Mouse (Mus musculus): ENCODE results near the gene Alkbh3. TPM values are rescaled to one million over a fixed set of nuclear protein-coding genes. Genes with fewer than 3 reads are reported as not detected.

The Alkbh3 gene
- total and polyA plus RNA-seq, 3 experiments = not detected

DNA sequence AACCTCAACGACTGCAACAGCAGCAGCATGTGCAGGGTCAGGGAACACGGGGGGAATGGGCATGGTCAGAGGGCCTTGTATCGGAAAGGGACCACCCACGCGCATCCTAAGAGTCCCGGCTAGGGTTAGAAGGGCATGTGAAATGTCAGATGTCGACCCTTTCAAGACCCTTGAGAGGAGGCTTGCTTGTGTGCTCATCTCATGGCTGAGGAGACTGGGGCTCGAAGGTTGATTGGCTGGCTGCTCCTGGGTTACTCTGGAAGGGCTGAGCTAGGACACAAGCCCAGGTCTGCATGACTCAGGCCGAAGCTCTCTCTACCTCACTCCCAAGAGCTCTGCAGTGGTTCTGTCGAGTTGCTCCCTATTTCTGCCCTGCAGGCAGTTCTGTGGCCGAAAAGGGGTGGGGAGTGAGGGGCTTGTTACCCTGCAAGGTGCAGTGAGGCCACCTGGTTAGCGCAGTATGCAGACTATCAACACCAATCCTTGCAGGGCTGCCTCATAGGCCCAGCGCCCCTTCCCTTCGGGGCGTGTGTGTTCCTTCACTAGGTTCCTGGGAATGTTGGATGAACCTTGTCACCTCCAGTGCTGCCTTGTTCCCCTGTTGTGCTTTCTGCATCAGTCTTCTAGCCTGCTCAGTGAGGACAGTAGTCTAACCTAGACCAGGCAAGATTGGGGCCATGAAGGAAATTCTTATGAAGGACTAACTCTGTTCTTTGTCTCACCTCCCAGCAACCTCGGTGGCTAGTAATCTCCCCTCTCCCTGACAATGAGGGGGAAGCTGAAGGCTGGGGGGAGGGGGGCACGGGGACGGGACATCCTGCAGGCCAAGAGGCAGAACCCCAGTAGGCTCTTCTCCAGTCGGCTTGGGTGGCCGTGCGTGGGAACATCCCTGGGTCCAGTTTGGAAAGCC, 34.8 kb downstream of the Alkbh3 start:
- no peak overlapping the region for H3K27ac ChIP-seq (ENCODE audit: control insufficient read depth, low read depth, low read length)
- H3K4me3 ChIP-seq (ENCODE audit: control insufficient read depth in 1 of 2, insufficient read depth in 1 of 2, low read depth in 2 of 2, low read length in 2 of 2) = no peak overlapping the region
- no peak for DNase-seq (ENCODE audit: low read depth, low spot score)
- no peaks in the 10 kb centered on the region for H3K4me1 ChIP-seq (ENCODE audit: control insufficient read depth in 1 of 2, insufficient read depth in 2 of 2, low read length in 2 of 2)
- H3K36me3 ChIP-seq (ENCODE audit: control insufficient read depth in 1 of 2, insufficient read depth in 2 of 2, low read length in 2 of 2) = no peaks in the 10 kb centered on the region
- no peaks in the 10 kb centered on the region for H3K79me2 ChIP-seq (ENCODE audit: control insufficient read depth, insufficient read depth, low read length, poor library complexity)
- H3K27me3 ChIP-seq (ENCODE audit: control insufficient read depth in 1 of 2, insufficient read depth in 2 of 2, low read length in 2 of 2) = peaks cover 0 to 11% of the 10 kb centered on the region in 2 experiments; a peak in 2 of 4 replicates
- no peaks in the 10 kb centered on the region for H3K9me3 ChIP-seq (replicated peaks; ENCODE audit: insufficient read depth, low read length)
- no peak for TF ChIP-seq ELF1 (IDR thresholded peaks at IDR 0.05; ENCODE audit: low read depth, low read length)
- no peak for TF ChIP-seq USF1 (IDR thresholded peaks at IDR 0.05; ENCODE audit: low read depth, low read length)
- TF ChIP-seq RCOR1 (IDR thresholded peaks at IDR 0.05; ENCODE audit: low read depth, low read length) = no peak
- TF ChIP-seq MAFK (IDR thresholded peaks at IDR 0.05; ENCODE audit: borderline replicate concordance, low read depth, low read length) = no peak
- no peak for TF ChIP-seq TBP (IDR thresholded peaks at IDR 0.05; ENCODE audit: low read depth, low read length)
- no peak for TF ChIP-seq CTCF (IDR thresholded peaks at IDR 0.05 in 2 of 3, conservative IDR thresholded peaks at IDR 0.05 in 1 of 3; ENCODE audit: control insufficient read depth in 1 of 3, insufficient read depth in 1 of 3, low read depth in 2 of 3, low read length in 3 of 3, poor library complexity in 1 of 3, severe bottlenecking in 1 of 3)
- TF ChIP-seq ETS1 (IDR thresholded peaks at IDR 0.05; ENCODE audit: low read depth, low read length) = no peak
- TF ChIP-seq GATA1 (IDR thresholded peaks at IDR 0.05; ENCODE audit: low read depth, low read length) = no peak
- no peak for TF ChIP-seq CHD2 (IDR thresholded peaks at IDR 0.05; ENCODE audit: low read length)
- TF ChIP-seq POLR2AphosphoS5 (IDR thresholded peaks at IDR 0.05; ENCODE audit: borderline replicate concordance, low read depth, low read length) = no peak
- no peak for TF ChIP-seq ZKSCAN1 (IDR thresholded peaks at IDR 0.05; ENCODE audit: low read depth, low read length)
- no peak for TF ChIP-seq EP300 (IDR thresholded peaks at IDR 0.05; ENCODE audit: low read depth in 1 of 2, low read length in 2 of 2)
- no peak for TF ChIP-seq GABPA (IDR thresholded peaks at IDR 0.05; ENCODE audit: low read depth, low read length)
- TF ChIP-seq KAT2A (conservative IDR thresholded peaks at IDR 0.05; ENCODE audit: low read depth, low read length) = no peak
- no peak for TF ChIP-seq ZMIZ1 (IDR thresholded peaks at IDR 0.05; ENCODE audit: low read depth, low read length)
- TF ChIP-seq HCFC1 (IDR thresholded peaks at IDR 0.05; ENCODE audit: low read depth, low read length) = no peak
- no peak for TF ChIP-seq USF2 (IDR thresholded peaks at IDR 0.05; ENCODE audit: borderline replicate concordance in 1 of 2, insufficient read depth in 1 of 2, low read depth in 1 of 2, low read length in 2 of 2)
- no peak for TF ChIP-seq RAD21 (IDR thresholded peaks at IDR 0.05; ENCODE audit: low read depth, low read length)
- TF ChIP-seq ZC3H11A (IDR thresholded peaks at IDR 0.05; ENCODE audit: low read depth, low read length) = no peak
- H3K9ac ChIP-seq (ENCODE audit: control insufficient read depth, low read depth, low read length, poor library complexity, severe bottlenecking) = no peak overlapping the region

- Histone ChIP-seq H3K27ac (ENCODE audit: control insufficient read depth, low read depth, low read length) (no peak overlapping the region), H3K4me1 (ENCODE audit: control insufficient read depth in 1 of 2, insufficient read depth in 2 of 2, low read length in 2 of 2) (no peaks in the 10 kb centered on the region), H3K36me3 (ENCODE audit: control insufficient read depth in 1 of 2, insufficient read depth in 2 of 2, low read length in 2 of 2) (no peaks in the 10 kb centered on the region), H3K27me3 (ENCODE audit: control insufficient read depth in 1 of 2, insufficient read depth in 2 of 2, low read length in 2 of 2) (peaks cover 0 to 11% of the 10 kb centered on the region in 2 experiments; a peak in 2 of 4 replicates), H3K4me3 (ENCODE audit: control insufficient read depth in 1 of 2, insufficient read depth in 1 of 2, low read depth in 2 of 2, low read length in 2 of 2) (no peak overlapping the region), H3K79me2 (ENCODE audit: control insufficient read depth, insufficient read depth, low read length, poor library complexity) (no peaks in the 10 kb centered on the region), H3K9ac (ENCODE audit: control insufficient read depth, low read depth, low read length, poor library complexity, severe bottlenecking) (no peak overlapping the region), H3K9me3 (replicated peaks; ENCODE audit: insufficient read depth, low read length) (no peaks in the 10 kb centered on the region)
- no peak for DNase-seq (ENCODE audit: low read depth, low spot score)
- TF ChIP-seq ZNF384 (IDR thresholded peaks at IDR 0.05; ENCODE audit: low read depth, low read length) (no peak), CHD1 (IDR thresholded peaks at IDR 0.05; ENCODE audit: low read depth, low read length) (no peak), NRF1 (IDR thresholded peaks at IDR 0.05; ENCODE audit: insufficient read depth, low read depth, low read length, poor library complexity, severe bottlenecking) (no peak), USF1 (IDR thresholded peaks at IDR 0.05; ENCODE audit: low read depth, low read length) (no peak)
These were observed 35.6 kb downstream of the Alkbh3 start for GRCm38 (mm10) chr2:93975041-93975440.

Data from MEL (cell line).